Mouse (Mus musculus) CH12.LX (cell line): ENCODE measurements at regions not wholly inside any gene's neighbourhood (a gene's known extent, or its start where the extent isn't known, plus 50 kb on each side); places are given as distances from the start of the nearest gene placed in this dataset.

Source experiments
- DNase-seq: peaks from one replicate; pipeline ENCODE4 v3.0.0-alpha.2; 2013; ENCODE audit errors: extremely low read depth
- H3K27ac ChIP-seq: 2 replicates; pipeline ENCODE4 v1.5.1; 2012; ENCODE audit warnings: low read depth, mild to moderate bottlenecking, control low read depth, moderate library complexity; ENCODE audit not compliant: insufficient read depth
- H3K27me3 ChIP-seq: replicated peaks from 2 replicates; pipeline ENCODE3; 2012; ENCODE audit warnings: inconsistent platforms
- H3K36me3 ChIP-seq, 2 experiments: replicated peaks in 1 of 2; 2 replicates each; pipeline versions ENCODE3 to v1.6.1; 2012; ENCODE audit warnings: inconsistent platforms in 1 of 2, low read length in 1 of 2, mild to moderate bottlenecking in 1 of 2, mixed read lengths in 1 of 2, moderate library complexity in 1 of 2; ENCODE audit not compliant: control insufficient read depth in 1 of 2, insufficient read depth in 1 of 2
- H3K4me1 ChIP-seq, 2 experiments: 2 replicates each; pipeline ENCODE4 v1.6.1; 2012; ENCODE audit warnings: inconsistent platforms in 1 of 2, moderate library complexity in 1 of 2; ENCODE audit not compliant: insufficient read depth in 2 of 2, control insufficient read depth in 1 of 2
- H3K4me2 ChIP-seq: 2 replicates; pipeline ENCODE4 v1.6.1; 2012; ENCODE audit warnings: low read depth, mild to moderate bottlenecking, control low read depth; ENCODE audit not compliant: poor library complexity, insufficient read depth, severe bottlenecking
- H3K4me3 ChIP-seq, 3 experiments: fragments of 150-350 bp in 1 of 3; sonication (generic) in 1 of 3; replicated peaks in 1 of 3; 2 replicates each; pipeline versions ENCODE3 to v1.5.1; 2011 to 2012; ENCODE audit warnings: low read depth in 2 of 3, low read length in 2 of 3, mild to moderate bottlenecking in 2 of 3, moderate library complexity in 2 of 3, control low read depth in 1 of 3, improper control_type of control experiment in 1 of 3, inconsistent platforms in 1 of 3, mixed read lengths in 1 of 3; ENCODE audit not compliant: poor library complexity in 1 of 3
- H3K79me2 ChIP-seq: replicated peaks from 2 replicates; pipeline ENCODE4 v1.6.1; 2012; ENCODE audit warnings: mild to moderate bottlenecking, moderate library complexity; ENCODE audit not compliant: control insufficient read depth, poor library complexity, insufficient read depth, severe bottlenecking; ENCODE audit errors: extremely low read depth
- H3K9ac ChIP-seq: 2 replicates; pipeline ENCODE4 v1.6.1; 2012; ENCODE audit warnings: low read depth, mild to moderate bottlenecking, control low read depth, moderate library complexity; ENCODE audit not compliant: insufficient read depth
- H3K9me3 ChIP-seq: replicated peaks from 2 replicates; pipeline ENCODE3; 2012; ENCODE audit warnings: low read length, inconsistent platforms, mixed read lengths
- BHLHE40 ChIP-seq: IDR thresholded peaks from 2 replicates; pipeline ENCODE4 v1.6.1; 2011; ENCODE audit warnings: mild to moderate bottlenecking, low read depth, low read length, improper control_type of control experiment
- CHD2 ChIP-seq: IDR thresholded peaks from 2 replicates; pipeline ENCODE4 v1.6.1; 2011; ENCODE audit warnings: low read length, improper control_type of control experiment
- E2F4 ChIP-seq: IDR thresholded peaks from 2 replicates; pipeline ENCODE4 v1.6.1; 2011; ENCODE audit warnings: low read depth, low read length, improper control_type of control experiment; ENCODE audit not compliant: insufficient replicate concordance
- GABPA ChIP-seq: IDR thresholded peaks from 2 replicates; pipeline ENCODE4 v1.6.1; 2012; ENCODE audit warnings: low read depth, low read length, improper control_type of control experiment, inconsistent platforms; ENCODE audit not compliant: insufficient replicate concordance
- HCFC1 ChIP-seq: IDR thresholded peaks from 2 replicates; pipeline ENCODE4 v1.6.1; 2012; ENCODE audit warnings: low read depth, mild to moderate bottlenecking, inconsistent platforms, low read length, improper control_type of control experiment
- IRF4 ChIP-seq: IDR thresholded peaks from 2 replicates; pipeline ENCODE4 v1.6.1; 2014; ENCODE audit warnings: low read depth, mild to moderate bottlenecking, inconsistent platforms, low read length, improper control_type of control experiment
- JUN ChIP-seq: IDR thresholded peaks from 2 replicates; pipeline ENCODE4 v1.6.1; 2011; ENCODE audit warnings: low read depth, mild to moderate bottlenecking, low read length, improper control_type of control experiment, moderate library complexity; ENCODE audit not compliant: insufficient read depth
- JUND ChIP-seq: conservative IDR thresholded peaks from 2 replicates; pipeline ENCODE4 v1.6.1; 2011; ENCODE audit warnings: low read depth, low read length, improper control_type of control experiment
- MEF2A ChIP-seq: IDR thresholded peaks from 2 replicates; pipeline ENCODE4 v1.6.1; 2014; ENCODE audit warnings: low read depth, mild to moderate bottlenecking, inconsistent platforms, low read length, improper control_type of control experiment, borderline replicate concordance
- MYC ChIP-seq: IDR thresholded peaks from 2 replicates; pipeline ENCODE4 v1.6.1; 2011; ENCODE audit warnings: low read depth, mild to moderate bottlenecking, improper control_type of control experiment, low read length
- NRF1 ChIP-seq: IDR thresholded peaks from 2 replicates; pipeline ENCODE4 v1.6.1; 2014; ENCODE audit warnings: low read depth, mild to moderate bottlenecking, inconsistent platforms, low read length, improper control_type of control experiment, moderate library complexity
- POLR2AphosphoS2 ChIP-seq: IDR thresholded peaks from 2 replicates; pipeline ENCODE4 v1.6.1; 2011; ENCODE audit warnings: low read depth, low read length, improper control_type of control experiment
- RCOR1 ChIP-seq: conservative IDR thresholded peaks from 2 replicates; pipeline ENCODE4 v1.6.1; 2012; ENCODE audit warnings: low read depth, mild to moderate bottlenecking, inconsistent platforms, low read length, improper control_type of control experiment
- SMC3 ChIP-seq: IDR thresholded peaks from 2 replicates; pipeline ENCODE4 v1.6.1; 2011; ENCODE audit warnings: low read depth, low read length, improper control_type of control experiment
- TBP ChIP-seq: conservative IDR thresholded peaks from 2 replicates; pipeline ENCODE4 v1.6.1; 2011; ENCODE audit warnings: low read depth, low read length, improper control_type of control experiment
- TCF12 ChIP-seq: IDR thresholded peaks from 2 replicates; pipeline ENCODE4 v1.6.1; 2014; ENCODE audit warnings: low read depth, mild to moderate bottlenecking, inconsistent platforms, low read length, improper control_type of control experiment
- ZC3H11A ChIP-seq: IDR thresholded peaks from 2 replicates; pipeline ENCODE4 v1.6.1; 2012; ENCODE audit warnings: low read depth, mild to moderate bottlenecking, inconsistent platforms, low read length, improper control_type of control experiment
- ZNF384 ChIP-seq: IDR thresholded peaks from 2 replicates; pipeline ENCODE4 v1.6.1; 2012; ENCODE audit warnings: low read depth, low read length, improper control_type of control experiment, inconsistent platforms
- dilution Hi-C: fragments of 300-500 bp; cut with MboI; formaldehyde crosslinking; loops from 2 replicates; pipeline ENCODE4 v1.14.3; 2020; ENCODE audit warnings: low sequenced_read_pairs; ENCODE audit not compliant: extremely low pct_unique_long_range_greater_than_20kb, extremely low pct_ligation_motif_present
- in situ Hi-C: fragments of 300-500 bp; cut with MboI; formaldehyde crosslinking; loops from 3 replicates; pipeline ENCODE4 v1.14.3; 2019; ENCODE audit warnings: low sequenced_read_pairs, low pct_ligation_motif_present, low pct_unique_long_range_greater_than_20kb, mixed read lengths

DNA sequence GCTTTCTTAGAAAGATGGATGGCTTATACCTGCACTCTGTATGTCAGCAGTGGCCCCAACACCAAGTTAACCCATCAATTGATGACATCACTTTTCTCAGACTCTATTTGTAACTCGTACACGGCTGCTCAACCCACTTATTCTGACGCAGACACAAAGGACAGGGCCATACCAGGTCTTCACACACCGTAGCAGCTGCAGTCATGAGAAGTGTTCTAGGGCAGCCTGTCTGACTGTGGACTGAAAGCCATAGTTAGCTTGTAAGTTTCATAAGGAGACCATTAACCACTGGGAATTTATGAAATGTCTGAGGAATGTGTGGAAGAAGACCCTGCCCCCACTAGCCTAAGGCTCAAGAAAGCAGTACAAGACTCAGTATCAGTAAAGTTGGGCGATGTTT lies 56.3 kb upstream of the Oxtr start:
- in situ Hi-C loops = no loop called here

DNA sequence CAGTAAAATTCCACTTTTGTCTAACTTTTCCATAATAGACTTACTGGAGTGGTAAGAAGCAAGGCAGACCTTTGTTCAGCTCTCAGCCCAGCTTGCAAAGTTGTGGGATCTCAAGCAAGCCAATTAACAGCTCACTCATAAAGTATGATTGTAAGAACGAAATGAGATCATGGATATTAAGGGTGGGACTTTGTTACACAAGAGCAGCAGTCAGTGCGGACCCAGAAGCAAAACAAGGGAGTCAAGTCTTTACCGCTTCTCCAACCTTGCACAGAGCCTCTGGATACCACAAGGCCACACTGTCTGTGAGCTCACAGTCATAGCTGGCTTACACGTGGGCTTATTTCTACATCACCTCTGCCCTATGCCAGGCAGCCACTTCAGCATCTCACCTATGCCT lies 54.6 kb upstream of the Oxtr start:
- H3K4me1 ChIP-seq = no peaks in the 10 kb centered on the region
- H3K9me3 ChIP-seq = no peaks in the 10 kb centered on the region
- dilution Hi-C loops = no loop called here
- no peak overlapping the region for H3K9ac ChIP-seq
- no peak for TF ChIP-seq POLR2AphosphoS2
- no peak for TF ChIP-seq BHLHE40
- no peak for TF ChIP-seq RCOR1
- TF ChIP-seq GABPA = no peak
- TF ChIP-seq MEF2A = no peak
- no peak for TF ChIP-seq CHD2
- TF ChIP-seq JUN = no peak
- no peak for TF ChIP-seq IRF4
- no peak for TF ChIP-seq TBP
- TF ChIP-seq ZC3H11A = no peak
- no peak for TF ChIP-seq E2F4
- TF ChIP-seq TCF12 = no peak
- TF ChIP-seq MYC = no peak
- no peak for TF ChIP-seq JUND
- no peak for TF ChIP-seq HCFC1
- no peak overlapping the region for H3K4me2 ChIP-seq
- H3K79me2 ChIP-seq = no peaks in the 10 kb centered on the region
- no peak for DNase-seq
- H3K27ac ChIP-seq = no peak overlapping the region
- H3K27me3 ChIP-seq = no peaks in the 10 kb centered on the region
- no peaks in the 10 kb centered on the region for H3K36me3 ChIP-seq
- H3K4me3 ChIP-seq = no peak overlapping the region
- in situ Hi-C loops = no loop called here

More for the DNA sequence above, 56.3 kb upstream of the Oxtr start:
- dilution Hi-C loops = no loop called here
- Histone ChIP-seq H3K4me3 (no peak overlapping the region), H3K27me3 (no peaks in the 10 kb centered on the region), H3K79me2 (no peaks in the 10 kb centered on the region), H3K9ac (no peak overlapping the region), H3K27ac (no peak overlapping the region), H3K4me2 (no peak overlapping the region), H3K36me3 (no peaks in the 10 kb centered on the region), H3K9me3 (no peaks in the 10 kb centered on the region), H3K4me1 (no peaks in the 10 kb centered on the region)
- no peak for TF ChIP-seq POLR2AphosphoS2
- TF ChIP-seq ZNF384 = no peak
- no peak for TF ChIP-seq SMC3
- no peak for TF ChIP-seq NRF1
- DNase-seq = no peak
